Mouse (Mus musculus) stomach, postnatal 0 days (tissue): ENCODE measurements at regions not wholly inside any gene's neighbourhood (a gene's known extent, or its start where the extent isn't known, plus 50 kb on each side); places are given as distances from the start of the nearest gene placed in this dataset.

Experiments
- CTCF ChIP-seq: IDR thresholded peaks from 2 replicates; pipeline ENCODE4 v1.5.1; 2016; ENCODE audit warnings: antibody characterized with exemption, low read depth, mild to moderate bottlenecking, moderate library complexity
- EP300 ChIP-seq: optimal IDR thresholded peaks from 2 replicates; pipeline ENCODE3; 2016; ENCODE audit warnings: antibody characterized with exemption

- TF ChIP-seq EP300 (no peak), CTCF (no peak)
Measured at GRCm38 (mm10) chr12:35336314-35336713, 198.5 kb downstream of the Ahr start.
